Mouse (Mus musculus) kidney, postnatal 14 days (tissue): ENCODE results near the gene Rfng.

Experiments
- DNase-seq: peaks from one replicate; pipeline ENCODE4 v3.0.0; 2022; ENCODE audit warnings: mixed read lengths

Gene Rfng

GRCm38 (mm10) chr11:120808010-120808409 lies 24.0 kb upstream of the Rfng start:
- DNase-seq, result no peak

DNA sequence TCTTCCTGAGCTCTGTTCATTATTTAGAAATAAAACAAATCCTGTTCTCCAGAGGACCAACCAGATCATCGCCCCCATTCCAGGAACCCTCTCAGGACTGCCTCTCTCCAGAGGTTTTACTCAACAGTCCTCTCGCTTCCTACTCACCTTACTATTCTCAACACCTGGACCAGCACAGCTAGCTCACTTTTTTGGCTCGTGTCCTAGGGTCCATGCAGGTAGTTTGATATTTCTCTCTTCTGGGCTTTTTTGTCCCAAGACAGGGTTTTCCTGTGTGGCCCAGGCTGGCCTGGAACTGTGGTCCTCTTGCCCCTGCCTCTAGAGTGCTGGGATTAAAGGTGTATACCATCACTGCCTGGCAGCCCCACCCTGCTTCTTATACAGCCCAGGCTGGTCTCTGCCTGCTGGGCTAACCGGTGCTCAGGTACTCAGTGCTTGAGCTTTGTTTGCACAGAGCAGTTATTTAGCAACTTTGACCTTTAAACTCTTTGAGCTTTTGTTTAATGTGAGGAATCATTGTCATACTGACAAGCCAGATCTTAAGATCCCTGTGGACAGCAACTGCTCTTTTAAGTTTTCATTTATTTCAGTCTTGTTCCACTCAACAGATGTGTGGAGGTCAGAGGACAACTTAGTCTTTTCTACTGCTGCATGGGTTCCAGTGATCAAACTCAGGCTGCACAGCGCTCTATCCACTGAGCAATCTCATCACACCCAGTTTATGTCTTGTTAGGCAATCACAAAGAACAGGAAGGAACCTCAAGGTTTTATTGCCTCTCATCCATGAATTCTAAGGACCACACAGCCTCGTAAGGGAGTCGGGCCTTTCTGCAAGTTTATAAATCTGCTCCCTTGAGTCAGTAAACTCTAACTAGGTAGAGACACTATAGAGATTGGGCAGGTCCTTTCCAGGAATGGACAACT lies 21.6 kb upstream of the Rfng start:
- DNase-seq, result no peak

- no peak for DNase-seq
Observed at GRCm38 (mm10) chr11:120804769-120805168, 20.8 kb upstream of the Rfng start.

DNA sequence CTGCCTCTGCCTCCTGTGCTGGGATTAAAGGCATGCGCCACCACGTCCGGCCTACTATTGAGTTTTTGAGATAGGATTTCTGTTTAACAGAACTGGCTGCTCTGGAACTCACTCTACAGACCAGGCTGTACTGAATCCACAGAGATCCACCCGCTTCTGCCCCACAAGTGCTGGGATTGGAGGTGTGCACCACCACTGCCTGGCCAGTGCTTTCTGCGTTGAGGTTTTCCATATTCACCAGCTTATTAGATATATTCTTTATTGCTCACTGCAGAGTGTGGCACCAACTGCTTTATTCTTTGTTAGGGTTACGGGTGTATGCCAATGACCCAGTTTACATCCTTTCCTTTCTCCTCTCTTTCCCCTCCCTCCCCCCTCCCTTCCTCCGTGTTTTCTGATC lies 20.3 kb upstream of the Rfng start:
- DNase-seq, result no peak

DNA sequence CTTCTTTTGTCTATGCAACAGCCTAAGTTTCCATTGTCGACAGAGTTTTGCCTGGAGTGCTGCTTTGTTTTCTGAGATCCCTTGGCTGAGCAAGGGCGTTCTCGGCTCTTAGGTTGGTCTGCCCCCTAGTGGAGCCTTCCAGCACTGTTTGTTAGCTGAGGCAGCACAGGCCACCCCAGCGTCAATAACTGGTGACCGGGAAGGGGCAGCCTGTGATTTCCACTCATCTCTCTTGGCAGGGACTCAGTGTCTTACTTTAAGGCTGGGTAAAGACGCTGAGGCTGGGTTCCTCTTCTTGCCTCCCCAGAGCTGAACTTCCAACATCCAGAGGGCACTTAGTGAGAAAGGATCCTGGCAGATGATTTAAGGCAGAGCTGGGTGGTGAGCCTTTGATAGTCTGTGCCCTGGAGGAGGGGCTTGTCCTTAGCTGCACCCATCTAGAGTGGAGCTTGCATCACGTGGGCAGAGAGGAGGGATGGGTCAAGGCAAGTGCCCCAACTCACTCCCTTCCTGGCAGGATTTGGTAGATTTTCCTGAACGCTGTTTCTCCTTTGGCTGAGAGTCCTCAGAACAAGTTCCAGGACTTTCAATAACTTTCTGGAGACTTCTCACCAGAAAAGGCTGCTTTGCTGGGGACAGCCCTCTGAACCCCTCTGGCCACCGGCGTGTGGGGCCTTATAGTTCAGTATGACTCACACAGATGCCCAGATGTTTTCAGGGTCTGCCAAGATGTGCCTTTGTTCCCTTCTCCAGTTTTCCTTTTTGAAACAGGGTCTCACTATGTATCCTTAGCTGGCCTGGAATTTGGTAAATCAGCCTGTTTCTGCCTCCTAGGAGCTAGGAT lies 16.3 kb upstream of the Rfng start:
- DNase-seq, result peak; percentile 93

- DNase-seq, result no peak
Observed at GRCm38 (mm10) chr11:120799316-120799890, 15.4 kb upstream of the Rfng start.

DNA sequence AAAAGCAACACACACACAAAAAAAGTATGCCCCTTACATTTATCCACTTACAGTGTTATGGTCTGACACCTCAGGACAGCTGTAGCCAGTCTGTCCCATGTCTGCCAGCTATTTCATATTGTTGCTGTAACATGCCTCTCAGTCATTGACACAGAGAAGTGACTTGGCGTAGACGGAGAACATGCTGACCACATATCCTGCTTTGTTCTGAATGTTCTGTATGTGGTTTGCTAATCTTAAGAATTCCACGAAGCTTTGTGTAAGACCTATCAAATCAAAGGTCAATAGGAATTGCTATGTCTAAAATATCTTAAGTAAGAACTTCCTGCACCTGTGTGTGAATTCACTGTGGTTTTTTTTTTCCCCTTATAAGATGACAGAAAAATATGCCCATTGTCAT lies 14.2 kb upstream of the Rfng start:
- no peak for DNase-seq

- no peak for DNase-seq
Observed at GRCm38 (mm10) chr11:120796614-120796946, 12.6 kb upstream of the Rfng start.

GRCm38 (mm10) chr11:120795756-120796613 lies 12.0 kb upstream of the Rfng start, which contains the start of gene Dus1l:
Gene Dus1l (minus strand): TSS chr11:120796403.
- DNase-seq, result peak; percentile 97

DNA sequence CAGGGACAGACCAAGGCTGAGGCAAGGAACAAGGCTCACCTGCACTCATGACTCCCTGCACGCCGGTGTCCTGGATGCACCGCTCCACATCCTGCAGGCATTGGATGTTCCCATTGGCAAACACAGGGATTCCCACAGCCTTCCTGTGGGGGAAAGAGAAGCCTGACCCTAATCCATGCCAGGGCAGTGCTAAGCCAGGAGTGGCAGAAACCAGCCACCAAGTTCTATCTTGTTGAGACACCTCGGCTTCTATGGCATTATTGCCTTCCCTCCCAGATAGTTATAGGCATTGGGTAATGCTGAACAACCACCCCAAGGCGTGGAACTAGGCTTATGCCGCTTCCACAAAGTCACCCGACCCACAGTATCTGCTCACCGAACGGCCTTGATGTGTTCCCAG lies 8.6 kb upstream of the Rfng start:
- no peak for DNase-seq

DNA sequence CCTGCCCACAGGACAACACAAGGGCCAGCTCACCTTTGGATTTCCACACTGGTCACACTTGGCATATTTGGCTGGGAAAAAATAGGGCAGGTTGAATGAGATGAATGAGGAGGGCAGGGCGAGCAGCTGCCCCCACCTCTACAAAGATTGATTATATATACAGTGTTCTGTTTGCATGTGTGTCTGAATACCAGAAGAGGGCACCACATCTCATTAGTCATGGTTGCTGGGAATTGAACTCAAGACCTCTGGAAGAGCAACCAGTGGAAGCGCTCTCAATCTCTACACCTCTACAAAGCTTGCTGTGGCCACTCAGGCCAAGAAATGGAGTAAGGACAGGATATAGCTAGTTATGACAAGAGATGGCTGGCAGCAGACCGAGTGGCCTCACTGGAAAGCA lies 5.8 kb upstream of the Rfng start:
- no peak for DNase-seq

- no peak for DNase-seq
Observed at GRCm38 (mm10) chr11:120789355-120789754, 5.3 kb upstream of the Rfng start.

GRCm38 (mm10) chr11:120788460-120788859 lies 4.5 kb upstream of the Rfng start:
- DNase-seq, result peak; percentile 57

GRCm38 (mm10) chr11:120785145-120785544 lies 1.1 kb upstream of the Rfng start:
- no peak for DNase-seq

DNA sequence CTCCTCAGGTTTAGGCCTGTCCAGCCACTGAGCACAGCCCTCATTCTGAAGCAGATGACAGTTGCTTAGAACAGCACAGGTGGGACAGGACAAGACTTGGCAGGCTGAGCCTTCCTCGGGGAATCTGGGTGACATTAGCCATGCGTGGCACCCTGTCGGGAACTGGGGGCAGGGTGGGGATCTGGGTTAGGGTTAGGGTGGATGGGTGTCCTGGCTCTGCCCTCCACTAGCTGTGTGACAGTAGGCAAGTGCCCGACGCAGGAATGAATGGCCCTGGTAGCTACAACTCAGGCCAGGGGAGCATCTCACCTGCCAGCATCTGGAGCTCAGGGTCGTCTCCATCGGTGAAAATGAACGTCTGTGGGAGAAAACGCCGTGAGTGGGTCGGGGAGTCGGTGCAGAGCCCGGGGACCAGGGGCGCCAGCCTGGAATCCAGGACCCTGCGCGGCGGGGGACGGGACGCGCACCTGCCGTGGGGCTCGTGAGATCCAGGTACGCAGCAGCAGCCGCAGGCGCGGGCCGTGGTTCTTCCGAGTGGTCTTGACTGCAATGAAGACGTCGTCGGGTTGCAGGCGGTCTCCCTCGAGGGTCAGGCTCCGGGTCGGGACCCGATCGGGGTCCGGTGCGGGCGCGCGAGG lies 462 bp downstream of the Rfng start:
- no peak for DNase-seq

DNA sequence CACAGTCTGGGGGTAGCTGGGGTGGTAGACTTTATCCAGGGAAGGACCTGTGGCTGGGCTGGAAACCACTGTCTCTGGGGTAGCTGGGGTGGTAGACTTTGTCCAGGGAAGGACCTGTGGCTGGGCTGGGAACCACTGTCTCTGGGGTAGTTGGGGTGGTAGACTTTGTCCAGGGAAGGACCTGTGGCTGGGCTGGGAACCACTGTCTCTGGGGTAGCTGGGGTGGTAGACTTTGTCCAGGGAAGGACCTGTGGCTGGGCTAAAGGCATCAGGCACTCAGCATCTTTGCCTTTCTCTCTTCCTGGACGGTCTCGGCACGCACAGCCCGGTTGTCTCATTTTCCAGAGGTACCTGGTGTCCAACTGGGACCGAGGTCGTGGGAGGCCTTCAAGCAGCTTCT lies 2.6 kb downstream of the Rfng start:
- peak; percentile 45 for DNase-seq

DNA sequence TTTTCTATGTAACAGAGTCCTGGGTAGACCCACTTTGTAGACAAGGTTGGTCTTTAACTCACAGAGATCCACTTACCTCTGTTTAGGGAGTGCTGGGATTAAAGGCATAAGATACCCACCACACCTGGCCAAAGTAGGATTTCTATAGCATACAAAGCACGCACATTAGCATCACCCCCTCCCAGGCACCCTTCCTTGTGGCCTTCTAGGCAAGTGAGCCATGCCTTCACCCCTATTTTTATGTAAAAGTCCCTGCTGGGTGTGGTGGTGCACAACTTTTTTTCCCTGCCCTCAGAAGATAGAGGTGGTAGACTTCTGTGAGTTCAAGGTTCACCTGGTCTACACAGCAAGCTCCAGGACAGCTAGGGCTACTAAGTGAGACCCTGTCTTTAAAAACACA lies 4.1 kb downstream of the Rfng start:
- no peak for DNase-seq

GRCm38 (mm10) chr11:120777123-120777522 lies 6.9 kb downstream of the Rfng start:
- no peak for DNase-seq

GRCm38 (mm10) chr11:120775774-120776469 lies 8.1 kb downstream of the Rfng start:
- peak; percentile 95 for DNase-seq

GRCm38 (mm10) chr11:120773463-120774190 lies 10.4 kb downstream of the Rfng start:
- DNase-seq, result no peak

- no peak for DNase-seq
Observed at GRCm38 (mm10) chr11:120772749-120773148, 11.3 kb downstream of the Rfng start.
